Mouse (Mus musculus) MEL (cell line): Measurements from ENCODE around the gene Lgi4. TPM values are rescaled to one million over a fixed set of nuclear protein-coding genes. Genes with fewer than 3 reads are reported as not detected.

Experiments used
- DNase-seq: peaks from one replicate; pipeline ENCODE4 v3.0.0; 2011; ENCODE audit warnings: low read depth, low spot score
- H3K27ac ChIP-seq: 2 replicates; pipeline ENCODE4 v1.5.1; 2012; ENCODE audit warnings: low read depth, mild to moderate bottlenecking, control low read depth, low read length, moderate library complexity; ENCODE audit not compliant: control insufficient read depth
- H3K27me3 ChIP-seq, 2 experiments: fragments of 150-350 bp in 1 of 2; sonication (generic) in 1 of 2; 2 replicates each; pipeline ENCODE4 v1.6.1; 2012; ENCODE audit warnings: low read length in 2 of 2, mild to moderate bottlenecking in 2 of 2, improper control_type of control experiment in 1 of 2, moderate library complexity in 1 of 2; ENCODE audit not compliant: insufficient read depth in 2 of 2, control insufficient read depth in 1 of 2
- H3K36me3 ChIP-seq, 2 experiments: 2 replicates each; pipeline ENCODE4 v1.6.1; 2012 to 2014; ENCODE audit warnings: low read length in 2 of 2, improper control_type of control experiment in 1 of 2, inconsistent platforms in 1 of 2, mild to moderate bottlenecking in 1 of 2; ENCODE audit not compliant: insufficient read depth in 2 of 2, control insufficient read depth in 1 of 2
- H3K4me1 ChIP-seq, 2 experiments: fragments of 150-350 bp in 1 of 2; sonication (generic) in 1 of 2; 2 replicates each; pipeline ENCODE4 v1.6.1; 2012; ENCODE audit warnings: low read length in 2 of 2, improper control_type of control experiment in 1 of 2, mild to moderate bottlenecking in 1 of 2; ENCODE audit not compliant: insufficient read depth in 2 of 2, control insufficient read depth in 1 of 2
- H3K4me3 ChIP-seq, 2 experiments: fragments of 150-350 bp in 1 of 2; sonication (generic) in 1 of 2; 2 replicates each; pipeline ENCODE4 v1.5.1; 2012; ENCODE audit warnings: low read depth in 2 of 2, low read length in 2 of 2, mild to moderate bottlenecking in 2 of 2, moderate library complexity in 2 of 2, control low read depth in 1 of 2, improper control_type of control experiment in 1 of 2; ENCODE audit not compliant: control insufficient read depth in 1 of 2, insufficient read depth in 1 of 2
- H3K79me2 ChIP-seq: 2 replicates; pipeline ENCODE4 v1.6.1; 2012; ENCODE audit warnings: mild to moderate bottlenecking, low read length, moderate library complexity; ENCODE audit not compliant: control insufficient read depth, poor library complexity, insufficient read depth
- H3K9ac ChIP-seq: 2 replicates; pipeline ENCODE4 v1.6.1; 2012; ENCODE audit warnings: low read depth, mild to moderate bottlenecking, control low read depth, low read length, moderate library complexity; ENCODE audit not compliant: control insufficient read depth, poor library complexity, severe bottlenecking
- H3K9me3 ChIP-seq: fragments of 150-350 bp; sonication (generic); replicated peaks from 2 replicates; pipeline ENCODE4 v1.6.1; 2012; ENCODE audit warnings: mild to moderate bottlenecking, low read length, improper control_type of control experiment, moderate library complexity; ENCODE audit not compliant: insufficient read depth
- CHD1 ChIP-seq: IDR thresholded peaks from 2 replicates; pipeline ENCODE4 v1.6.1; 2012; ENCODE audit warnings: low read depth, mild to moderate bottlenecking, inconsistent platforms, low read length, improper control_type of control experiment
- CTCF ChIP-seq, 3 experiments: IDR thresholded peaks in 2 of 3; conservative IDR thresholded peaks in 1 of 3; 2 replicates each; pipeline ENCODE4 v1.5.1; 2011 to 2012; ENCODE audit warnings: low read length in 3 of 3, low read depth in 2 of 3, mild to moderate bottlenecking in 2 of 3, improper control_type of control experiment in 1 of 3, inconsistent platforms in 1 of 3, mixed read lengths in 1 of 3, moderate library complexity in 1 of 3; ENCODE audit not compliant: control insufficient read depth in 1 of 3, insufficient read depth in 1 of 3, poor library complexity in 1 of 3, severe bottlenecking in 1 of 3
- E2F4 ChIP-seq: IDR thresholded peaks from 2 replicates; pipeline ENCODE4 v1.6.1; 2011; ENCODE audit warnings: low read depth, low read length, improper control_type of control experiment, borderline replicate concordance
- HCFC1 ChIP-seq: IDR thresholded peaks from 2 replicates; pipeline ENCODE4 v1.6.1; 2012; ENCODE audit warnings: low read depth, mild to moderate bottlenecking, inconsistent platforms, low read length, improper control_type of control experiment, moderate library complexity
- NRF1 ChIP-seq: IDR thresholded peaks from 2 replicates; pipeline ENCODE4 v1.6.1; 2014; ENCODE audit warnings: low read depth, mild to moderate bottlenecking, inconsistent platforms, low read length, improper control_type of control experiment, moderate library complexity; ENCODE audit not compliant: poor library complexity, insufficient read depth, severe bottlenecking
- POLR2AphosphoS5 ChIP-seq: IDR thresholded peaks from 2 replicates; pipeline ENCODE4 v1.6.1; 2012; ENCODE audit warnings: low read depth, borderline replicate concordance, mild to moderate bottlenecking, inconsistent platforms, low read length, moderate library complexity, mixed read lengths
- SIN3A ChIP-seq: IDR thresholded peaks from 2 replicates; pipeline ENCODE4 v1.6.1; 2012; ENCODE audit warnings: low read length, improper control_type of control experiment, inconsistent platforms
- ZKSCAN1 ChIP-seq: IDR thresholded peaks from 2 replicates; pipeline ENCODE4 v1.6.1; 2012; ENCODE audit warnings: low read depth, mild to moderate bottlenecking, inconsistent platforms, low read length, improper control_type of control experiment, moderate library complexity
- polyA plus RNA-seq, 2 experiments: library from polyadenylated mRNA; stranded (reverse) in 1 of 2; unstranded in 1 of 2; fragments of >175 nt in 1 of 2; fragments of >200 nt in 1 of 2; gene quantifications; 2 replicates each; pipeline versions ENCODE4 v1.2.1 to v1.2.4; 2012; ENCODE audit warnings: low replicate concordance in 2 of 2, low read depth in 1 of 2; ENCODE audit not compliant: insufficient read length in 2 of 2, insufficient read depth in 1 of 2, missing spikeins in 1 of 2
- total RNA-seq: library from RNA; depleted of rRNA; stranded (reverse); fragments of 300-350 nt; gene quantifications from 2 replicates; pipeline ENCODE4 v1.2.3, GENCODE M21; 2012

Lgi4 gene
- total and polyA plus RNA-seq, 3 experiments, result not detected

- H3K27ac ChIP-seq, result no peak overlapping the region
- peaks cover 0 to 10% of the 10 kb centered on the region in 2 experiments; a peak in 2 of 4 replicates for H3K36me3 ChIP-seq
- no peaks in the 10 kb centered on the region for H3K79me2 ChIP-seq
- no peak overlapping the region for H3K4me3 ChIP-seq
- no peak for TF ChIP-seq POLR2AphosphoS5
- no peak for TF ChIP-seq NRF1
- no peak for TF ChIP-seq HCFC1
- no peak for TF ChIP-seq CHD1
- no peaks in the 10 kb centered on the region for H3K9me3 ChIP-seq
- peaks cover 4 to 25% of the 10 kb centered on the region in 2 experiments for H3K4me1 ChIP-seq
- DNase-seq, result no peak
- H3K9ac ChIP-seq, result no peak overlapping the region
- H3K27me3 ChIP-seq, result no peaks in the 10 kb centered on the region
Observed at GRCm38 (mm10) chr7:31113800-31114199, 54.7 kb downstream of the Lgi4 start.

- H3K27ac ChIP-seq, result no peak overlapping the region
- H3K4me3 ChIP-seq, result no peak overlapping the region
- no peaks in the 10 kb centered on the region for H3K9me3 ChIP-seq
- no peak overlapping the region for H3K9ac ChIP-seq
- peaks cover 4 to 21% of the 10 kb centered on the region in 2 experiments for H3K4me1 ChIP-seq
- no peak for TF ChIP-seq ZKSCAN1
- no peak for TF ChIP-seq E2F4
- 0 out of 6 replicates have a peak, but pooled peaks of 1 of the 3 experiments have one; percentile 6 for TF ChIP-seq CTCF (IDR thresholded peaks at IDR 0.05 in 2 of 3, conservative IDR thresholded peaks at IDR 0.05 in 1 of 3; ENCODE audit: control insufficient read depth in 1 of 3, insufficient read depth in 1 of 3, low read depth in 2 of 3, low read length in 3 of 3, poor library complexity in 1 of 3, severe bottlenecking in 1 of 3)
- DNase-seq, result no peak
- H3K79me2 ChIP-seq, result no peaks in the 10 kb centered on the region
- H3K36me3 ChIP-seq, result peaks cover 0 to 8% of the 10 kb centered on the region in 2 experiments; a peak in 2 of 4 replicates
- H3K27me3 ChIP-seq, result no peaks in the 10 kb centered on the region
Observed at GRCm38 (mm10) chr7:31114646-31115045, 55.5 kb downstream of the Lgi4 start.

GRCm38 (mm10) chr7:31115182-31115581 is 56.0 kb downstream of the Lgi4 start, which contains the start of gene Hpn:
Gene Hpn (minus strand): TSS chr7:31115290.
- no peak within 1 kb of the TSS for H3K9ac ChIP-seq
- peaks cover 0 to 8% of the 10 kb centered on the region in 2 experiments; a peak in 2 of 4 replicates for H3K36me3 ChIP-seq
- H3K4me3 ChIP-seq, result no peak within 1 kb of the TSS
- no peak for TF ChIP-seq CTCF (IDR thresholded peaks at IDR 0.05 in 2 of 3, conservative IDR thresholded peaks at IDR 0.05 in 1 of 3; ENCODE audit: control insufficient read depth in 1 of 3, insufficient read depth in 1 of 3, low read depth in 2 of 3, low read length in 3 of 3, poor library complexity in 1 of 3, severe bottlenecking in 1 of 3)
- no peak for TF ChIP-seq SIN3A
- no peak for TF ChIP-seq CHD1
- H3K27me3 ChIP-seq, result no peaks in the 10 kb centered on the region
- peaks cover 4 to 17% of the 10 kb centered on the region in 2 experiments for H3K4me1 ChIP-seq
- no peak for DNase-seq
- H3K27ac ChIP-seq, result no peak within 1 kb of the TSS
- no peaks in the 10 kb centered on the region for H3K79me2 ChIP-seq
- H3K9me3 ChIP-seq, result no peaks in the 10 kb centered on the region
